Mouse (Mus musculus): ENCODE results near the gene Ugt1a10. TPM values are rescaled to one million over a fixed set of nuclear protein-coding genes. Genes with fewer than 3 reads are reported as not detected.
"Not testable (repeated sequence)": the region's sequence is repeated elsewhere in the genome, so short reads cannot be mapped to it uniquely, and the experiment has no call there.

Gene Ugt1a10
- polyA plus RNA-seq, 1 experiment from 2014 or later: not detected

GRCm38 (mm10) chr1:88066472-88067102 is 11.4 kb downstream of the Ugt1a10 start:
- not testable (repeated sequence) for H3K9me3 ChIP-seq; DNase-seq (ENCODE audit: low spot score); H3K27ac ChIP-seq; H3K4me1 ChIP-seq (replicated peaks); H3K4me3 ChIP-seq; H3K36me3 ChIP-seq; H3K27me3 ChIP-seq (ENCODE audit: insufficient read depth, poor library complexity, severe bottlenecking)
- WGBS: 71% methylated on average over 1 of the region's 2 CpGs

- H3K27me3 ChIP-seq (ENCODE audit: insufficient read depth, poor library complexity, severe bottlenecking): no peaks in the 10 kb centered on the region
- H3K36me3 ChIP-seq: no peaks in the 10 kb centered on the region
- H3K9me3 ChIP-seq: no peaks in the 10 kb centered on the region
- DNase-seq (ENCODE audit: low spot score): no peak
- 0 out of 2 replicates have a peak, but pooled peaks cover 2% of the 10 kb centered on the region for H3K4me1 ChIP-seq (replicated peaks)
- 91% methylated on average over 2 of the region's 2 CpGs for WGBS
- H3K27ac ChIP-seq: no peak within 1 kb of the TSS
- no peak within 1 kb of the TSS for H3K4me3 ChIP-seq
These were observed 15.3 kb downstream of the Ugt1a10 start, which contains the start of gene Ugt1a9 for GRCm38 (mm10) chr1:88070495-88070894. TSS of gene Ugt1a9 (plus strand) at chr1:88070800.

GRCm38 (mm10) chr1:88070902-88071301 is 15.7 kb downstream of the Ugt1a10 start:
- Histone ChIP-seq H3K27ac (no peak overlapping the region), H3K4me3 (no peak overlapping the region), H3K27me3 (ENCODE audit: insufficient read depth, poor library complexity, severe bottlenecking) (no peaks in the 10 kb centered on the region), H3K36me3 (no peaks in the 10 kb centered on the region), H3K9me3 (no peaks in the 10 kb centered on the region), H3K4me1 (replicated peaks) (0 out of 2 replicates have a peak, but pooled peaks cover 2% of the 10 kb centered on the region)
- no peak for DNase-seq (ENCODE audit: low spot score)
- WGBS: 91% methylated on average over 4 of the region's 4 CpGs

- DNase-seq (ENCODE audit: low spot score): no peak
- 85% methylated on average over 2 of the region's 2 CpGs for WGBS
- no peak overlapping the region for H3K27ac ChIP-seq
- H3K27me3 ChIP-seq (ENCODE audit: insufficient read depth, poor library complexity, severe bottlenecking): no peaks in the 10 kb centered on the region
- H3K36me3 ChIP-seq: no peaks in the 10 kb centered on the region
- no peak overlapping the region for H3K4me3 ChIP-seq
- H3K4me1 ChIP-seq (replicated peaks): 0 out of 2 replicates have a peak, but pooled peaks cover 2% of the 10 kb centered on the region
- no peaks in the 10 kb centered on the region for H3K9me3 ChIP-seq
These were observed 19.3 kb downstream of the Ugt1a10 start for GRCm38 (mm10) chr1:88074471-88074870.

GRCm38 (mm10) chr1:88077128-88077527 is 21.9 kb downstream of the Ugt1a10 start:
- H3K4me3 ChIP-seq: no peak overlapping the region
- H3K27ac ChIP-seq: no peak overlapping the region
- H3K27me3 ChIP-seq (ENCODE audit: insufficient read depth, poor library complexity, severe bottlenecking): no peaks in the 10 kb centered on the region
- WGBS: 81% methylated on average over 1 of the region's 1 CpGs
- no peaks in the 10 kb centered on the region for H3K36me3 ChIP-seq
- 0 out of 2 replicates have a peak, but pooled peaks cover 2% of the 10 kb centered on the region for H3K4me1 ChIP-seq (replicated peaks)
- DNase-seq (ENCODE audit: low spot score): no peak
- no peaks in the 10 kb centered on the region for H3K9me3 ChIP-seq

GRCm38 (mm10) chr1:88081670-88082069 is 26.5 kb downstream of the Ugt1a10 start:
- H3K4me1 ChIP-seq (replicated peaks): no peaks in the 10 kb centered on the region
- no peak for DNase-seq (ENCODE audit: low spot score)
- WGBS: 96% methylated on average over 1 of the region's 1 CpGs
- no peaks in the 10 kb centered on the region for H3K36me3 ChIP-seq
- H3K4me3 ChIP-seq: no peak overlapping the region
- H3K9me3 ChIP-seq: no peaks in the 10 kb centered on the region
- H3K27ac ChIP-seq: no peak overlapping the region
- H3K27me3 ChIP-seq (ENCODE audit: insufficient read depth, poor library complexity, severe bottlenecking): no peaks in the 10 kb centered on the region

- no peaks in the 10 kb centered on the region for H3K4me1 ChIP-seq (replicated peaks)
- no peaks in the 10 kb centered on the region for H3K9me3 ChIP-seq
- no peak overlapping the region for H3K4me3 ChIP-seq
- H3K27me3 ChIP-seq (ENCODE audit: insufficient read depth, poor library complexity, severe bottlenecking): no peaks in the 10 kb centered on the region
- 79% methylated on average over 1 of the region's 1 CpGs for WGBS
- no peak overlapping the region for H3K27ac ChIP-seq
- DNase-seq (ENCODE audit: low spot score): no peak
- H3K36me3 ChIP-seq: no peaks in the 10 kb centered on the region
These were observed 30.9 kb downstream of the Ugt1a10 start for GRCm38 (mm10) chr1:88086125-88086524.

GRCm38 (mm10) chr1:88087513-88087912 is 32.3 kb downstream of the Ugt1a10 start, which contains the start of gene Ugt1a8:
TSS of gene Ugt1a8 (plus strand) at chr1:88087813.
- Histone ChIP-seq H3K9me3 (no peaks in the 10 kb centered on the region), H3K4me3 (no peak within 1 kb of the TSS), H3K4me1 (replicated peaks) (no peaks in the 10 kb centered on the region), H3K27me3 (ENCODE audit: insufficient read depth, poor library complexity, severe bottlenecking) (no peaks in the 10 kb centered on the region), H3K36me3 (no peaks in the 10 kb centered on the region), H3K27ac (no peak within 1 kb of the TSS)
- WGBS: 82% methylated on average over 3 of the region's 3 CpGs
- DNase-seq (ENCODE audit: low spot score): no peak

- H3K27ac ChIP-seq: no peak overlapping the region
- H3K9me3 ChIP-seq: no peaks in the 10 kb centered on the region
- H3K4me1 ChIP-seq (replicated peaks): no peaks in the 10 kb centered on the region
- H3K4me3 ChIP-seq: no peak overlapping the region
- H3K36me3 ChIP-seq: no peaks in the 10 kb centered on the region
- no peak for DNase-seq (ENCODE audit: low spot score)
- no peaks in the 10 kb centered on the region for H3K27me3 ChIP-seq (ENCODE audit: insufficient read depth, poor library complexity, severe bottlenecking)
These were observed 37.2 kb downstream of the Ugt1a10 start for GRCm38 (mm10) chr1:88092341-88092740.

GRCm38 (mm10) chr1:88094270-88094676 is 39.1 kb downstream of the Ugt1a10 start:
- not testable (repeated sequence) for H3K9me3 ChIP-seq; DNase-seq (ENCODE audit: low spot score); H3K4me1 ChIP-seq (replicated peaks); H3K36me3 ChIP-seq; H3K27ac ChIP-seq; H3K4me3 ChIP-seq; H3K27me3 ChIP-seq (ENCODE audit: insufficient read depth, poor library complexity, severe bottlenecking)
- WGBS: 77% methylated on average over 3 of the region's 3 CpGs

GRCm38 (mm10) chr1:88094941-88095492 is 39.8 kb downstream of the Ugt1a10 start, which contains the start of gene Ugt1a7c:
TSS of gene Ugt1a7c (plus strand) at chr1:88095062.
- WGBS: 69% methylated on average over 10 of the region's 10 CpGs
- Histone ChIP-seq H3K4me3 (no peak within 1 kb of the TSS), H3K27me3 (ENCODE audit: insufficient read depth, poor library complexity, severe bottlenecking) (no peaks in the 10 kb centered on the region), H3K27ac (peak within 1 kb of the TSS; percentile 35; the same call in 1 of the 2 replicates), H3K9me3 (no peaks in the 10 kb centered on the region), H3K36me3 (no peaks in the 10 kb centered on the region), H3K4me1 (replicated peaks) (no peaks in the 10 kb centered on the region)
- peak; percentile 8 for DNase-seq (ENCODE audit: low spot score)

GRCm38 (mm10) chr1:88098546-88098945 is 43.4 kb downstream of the Ugt1a10 start:
- H3K36me3 ChIP-seq; H3K27ac ChIP-seq; H3K9me3 ChIP-seq; H3K4me1 ChIP-seq (replicated peaks); DNase-seq (ENCODE audit: low spot score); H3K27me3 ChIP-seq (ENCODE audit: insufficient read depth, poor library complexity, severe bottlenecking); H3K4me3 ChIP-seq: not testable (repeated sequence)
- WGBS: 90% methylated on average over 3 of the region's 3 CpGs

- not testable (repeated sequence) for H3K4me3 ChIP-seq; H3K27ac ChIP-seq; H3K4me1 ChIP-seq (replicated peaks); DNase-seq (ENCODE audit: low spot score); H3K9me3 ChIP-seq; H3K36me3 ChIP-seq; H3K27me3 ChIP-seq (ENCODE audit: insufficient read depth, poor library complexity, severe bottlenecking)
- WGBS: 84% methylated on average over 2 of the region's 2 CpGs
These were observed 44.5 kb downstream of the Ugt1a10 start for GRCm38 (mm10) chr1:88099691-88100090.
